Mouse (Mus musculus) bone marrow macrophage, adult 2 months (primary cell): ENCODE measurements around the gene Mrpl23.

ENCODE experiments used
- CTCF ChIP-seq: IDR thresholded peaks from 2 replicates; pipeline ENCODE4 v1.5.1; 2012; ENCODE audit warnings: low read depth, mild to moderate bottlenecking, low read length, moderate library complexity
- POLR2A ChIP-seq: IDR thresholded peaks from 2 replicates; pipeline ENCODE4 v1.6.1; 2012; ENCODE audit warnings: mild to moderate bottlenecking, low read depth, low read length, borderline replicate concordance

DNA sequence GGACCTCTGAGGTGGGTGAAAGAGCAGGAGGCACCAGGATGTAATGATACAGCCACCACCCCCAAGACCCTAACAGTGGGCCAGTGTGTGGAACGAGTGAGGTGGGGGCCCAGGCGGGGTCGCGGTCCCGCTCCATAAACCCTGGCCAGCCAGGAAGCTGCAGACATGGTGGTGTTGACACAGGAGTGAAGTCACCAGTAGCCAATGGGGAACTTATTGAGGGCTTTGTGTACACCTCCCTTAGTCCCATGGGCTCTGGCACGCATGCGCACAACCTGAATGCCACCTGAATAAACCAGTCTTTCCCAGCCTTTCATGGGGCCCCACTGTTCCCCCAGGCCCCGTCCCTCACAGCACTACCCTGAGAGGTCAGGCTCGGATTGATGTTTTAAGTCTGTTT lies 38.1 kb downstream of the Mrpl23 start:
- TF ChIP-seq POLR2A: no peak
- no peak for TF ChIP-seq CTCF
